Mouse (Mus musculus) heart, embryonic 15.5 days (tissue): ENCODE measurements around the gene Pkd1. TPM values are rescaled to one million over a fixed set of nuclear protein-coding genes. Genes with fewer than 3 reads are reported as not detected.

Experiments used
- ATAC-seq: fragments of 200-750 bp; cut with Nextera tagmentation; replicated peaks from 2 replicates; pipeline ENCODE4 v1.8.0; 2017; ENCODE audit warnings: low read depth, moderate TSS enrichment; ENCODE audit not compliant: insufficient number of reproducible peaks, insufficient read depth, low FRiP score
- H3K27ac ChIP-seq: fragments of 300-500 bp; sonication (generic); 2 replicates; pipeline ENCODE4 v1.5.1; 2015; ENCODE audit warnings: mild to moderate bottlenecking, inconsistent platforms
- H3K27me3 ChIP-seq: fragments of 300-500 bp; sonication (generic); 2 replicates; pipeline ENCODE4 v1.6.1; 2015; ENCODE audit warnings: inconsistent platforms
- H3K36me3 ChIP-seq: fragments of 300-500 bp; sonication (generic); 2 replicates; pipeline ENCODE4 v1.6.1; 2015; ENCODE audit warnings: mild to moderate bottlenecking, inconsistent platforms
- H3K4me1 ChIP-seq: fragments of 300-500 bp; sonication (generic); replicated peaks from 2 replicates; pipeline ENCODE4 v1.6.1; 2015; ENCODE audit warnings: inconsistent platforms
- H3K4me2 ChIP-seq: fragments of 300-500 bp; sonication (generic); 2 replicates; pipeline ENCODE4 v1.6.1; 2015; ENCODE audit warnings: inconsistent platforms, mild to moderate bottlenecking, moderate library complexity
- H3K4me3 ChIP-seq: fragments of 300-500 bp; sonication (generic); 2 replicates; pipeline ENCODE4 v1.5.1; 2015; ENCODE audit warnings: mild to moderate bottlenecking, inconsistent platforms
- H3K9ac ChIP-seq: fragments of 300-500 bp; sonication (generic); 2 replicates; pipeline ENCODE4 v1.6.1; 2015; ENCODE audit warnings: mild to moderate bottlenecking, inconsistent platforms
- H3K9me3 ChIP-seq: fragments of 300-500 bp; sonication (generic); replicated peaks from 2 replicates; pipeline ENCODE4 v1.6.1; 2016; ENCODE audit warnings: inconsistent platforms
- WGBS: fragments of 180-500 bp; shearing (Covaris S2); methylation state at CpG from one replicate; pipeline ENCODE4 v1.1.7; 2015; ENCODE audit warnings: mixed read lengths; 5-methylcytosine and 5-hydroxymethylcytosine counted together
- polyA plus RNA-seq: library from polyadenylated mRNA; unstranded; fragments of >200 nt; fragmentation: Nextera tagmentation; extraction: Ambion mirVana; gene quantifications from 2 replicates; pipeline ENCODE4 v1.2.1, GENCODE M21; 2015

Gene Pkd1
- polyA plus RNA-seq, 1 experiment from 2014 or later, result 12.4 TPM

DNA sequence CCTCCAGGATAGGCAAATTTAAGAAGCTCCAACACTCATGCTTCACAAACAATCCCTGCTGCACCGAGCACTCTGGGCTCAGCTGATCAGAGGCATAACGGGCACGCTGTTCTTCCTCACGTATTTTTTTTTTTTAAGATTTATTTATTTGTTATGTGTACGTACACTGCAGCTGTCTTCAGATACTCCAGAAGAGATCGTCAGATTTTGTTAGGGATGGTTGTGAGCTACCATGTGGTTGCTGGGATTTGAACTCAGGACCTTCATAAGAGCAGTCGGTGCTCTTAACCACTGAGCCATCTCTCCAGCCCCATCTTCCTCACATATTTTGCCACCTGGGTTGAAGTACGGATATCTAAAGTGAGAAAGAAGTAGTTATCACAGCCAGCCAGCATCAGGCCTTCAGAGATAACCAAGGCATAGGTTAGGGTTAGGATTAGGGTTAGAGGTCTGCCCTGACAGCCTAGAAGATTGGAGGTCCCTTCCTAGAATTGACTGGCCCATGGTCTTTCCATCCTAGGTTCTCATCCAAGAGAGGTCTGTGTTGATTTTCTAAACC lies 15.4 kb upstream of the Pkd1 start, which contains the start of gene Rab26:
Gene Rab26, minus strand, starts transcription at position 51 of the 559 bp plus-strand sequence.
- H3K4me1 ChIP-seq, result peaks cover 31% of the 10 kb centered on the region
- H3K9me3 ChIP-seq, result no peaks in the 10 kb centered on the region
- peak within 1 kb of the TSS; percentile 45 for H3K4me3 ChIP-seq
- H3K36me3 ChIP-seq, result no peaks in the 10 kb centered on the region; the same call in 1 of the 2 replicates
- WGBS, result 92% methylated on average over 8 of the region's 8 CpGs
- peak within 1 kb of the TSS; percentile 53 for H3K9ac ChIP-seq
- 0 out of 2 replicates have a peak, but pooled peaks cover 5% of the 10 kb centered on the region for H3K27me3 ChIP-seq
- ATAC-seq, result no peak
- H3K27ac ChIP-seq, result no peak within 1 kb of the TSS
- peak within 1 kb of the TSS; percentile 84 for H3K4me2 ChIP-seq

DNA sequence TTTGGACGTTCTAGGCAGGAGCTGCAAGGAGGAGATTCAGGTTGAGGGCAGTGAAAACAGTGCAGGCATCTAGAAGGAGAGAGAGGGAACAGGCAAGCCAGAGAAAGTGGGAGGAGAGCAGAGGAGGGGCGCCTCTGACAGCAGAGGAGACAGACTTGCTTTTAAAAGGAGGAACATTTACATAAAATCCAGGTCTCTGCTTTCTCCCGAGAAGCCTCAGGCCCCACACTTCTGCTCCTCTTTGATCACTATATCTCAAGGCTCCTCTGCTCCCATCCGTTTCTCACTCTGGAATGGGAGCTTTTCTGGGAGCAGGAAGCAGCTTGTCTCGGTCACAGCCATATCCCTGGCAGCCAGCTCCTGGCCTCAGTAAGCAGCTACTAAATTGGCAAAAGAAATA lies 14.3 kb upstream of the Pkd1 start:
- WGBS, result 46% methylated on average over 5 of the region's 5 CpGs
- H3K9me3 ChIP-seq, result no peaks in the 10 kb centered on the region
- ATAC-seq, result no peak
- no peak overlapping the region for H3K4me2 ChIP-seq
- 0 out of 2 replicates have a peak, but pooled peaks cover 5% of the 10 kb centered on the region for H3K27me3 ChIP-seq
- H3K4me3 ChIP-seq, result no peak overlapping the region
- H3K27ac ChIP-seq, result no peak overlapping the region
- H3K9ac ChIP-seq, result no peak overlapping the region
- peaks cover 20% of the 10 kb centered on the region for H3K4me1 ChIP-seq
- H3K36me3 ChIP-seq, result no peaks in the 10 kb centered on the region

DNA sequence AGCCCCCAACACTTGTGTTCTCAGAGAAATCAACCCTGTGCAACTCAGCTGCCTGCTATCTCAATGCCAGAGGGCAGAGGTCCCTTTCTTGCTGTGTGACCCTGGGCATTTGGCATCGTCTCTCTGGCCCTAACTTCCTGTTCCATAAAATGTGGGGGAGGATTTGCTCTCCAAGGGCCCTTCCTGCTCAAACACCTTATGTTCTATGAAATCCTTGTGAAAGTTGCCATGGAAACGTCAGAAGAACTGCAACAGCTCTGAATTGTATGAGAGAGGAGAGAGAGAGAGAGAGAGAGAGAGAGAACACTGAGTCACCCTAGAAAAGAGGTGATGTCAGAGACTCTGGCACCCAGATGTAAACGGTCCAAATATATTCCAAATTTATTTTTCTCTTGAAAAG lies 12.1 kb upstream of the Pkd1 start:
- H3K4me1 ChIP-seq, result peaks cover 10% of the 10 kb centered on the region
- H3K27ac ChIP-seq, result no peak overlapping the region
- no peak overlapping the region for H3K4me2 ChIP-seq
- 43% methylated on average over 3 of the region's 3 CpGs for WGBS
- no peak overlapping the region for H3K4me3 ChIP-seq
- ATAC-seq, result no peak
- H3K9ac ChIP-seq, result no peak overlapping the region
- H3K36me3 ChIP-seq, result no peaks in the 10 kb centered on the region
- no peaks in the 10 kb centered on the region for H3K9me3 ChIP-seq
- H3K27me3 ChIP-seq, result 0 out of 2 replicates have a peak, but pooled peaks cover under 1% of the 10 kb centered on the region

DNA sequence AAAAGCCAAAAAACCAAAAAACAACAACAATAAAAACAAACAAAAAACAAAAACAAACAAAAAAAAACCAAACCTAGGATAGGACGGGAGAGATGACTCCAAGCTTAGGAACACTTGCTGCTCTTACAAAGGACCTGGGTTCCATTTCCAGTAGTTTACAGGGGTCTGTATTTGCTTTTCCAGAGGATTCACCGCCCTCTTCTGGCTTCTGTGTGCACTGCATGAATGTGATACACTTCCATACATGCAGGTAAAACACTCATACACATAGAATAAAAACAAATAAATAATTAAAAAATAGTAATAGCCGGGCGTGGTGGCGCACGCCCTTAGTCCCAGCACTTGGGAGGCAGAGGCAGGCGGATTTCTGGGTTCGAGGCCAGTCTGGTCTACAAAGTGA lies 10.7 kb upstream of the Pkd1 start:
- Histone ChIP-seq H3K4me3 (no peak overlapping the region), H3K36me3 (no peaks in the 10 kb centered on the region), H3K27ac (no peak overlapping the region), H3K4me1 (no peaks in the 10 kb centered on the region), H3K27me3 (no peaks in the 10 kb centered on the region), H3K4me2 (no peak overlapping the region), H3K9ac (no peak overlapping the region), H3K9me3 (no peaks in the 10 kb centered on the region)
- 63% methylated on average over 8 of the region's 8 CpGs for WGBS
- ATAC-seq, result no peak

DNA sequence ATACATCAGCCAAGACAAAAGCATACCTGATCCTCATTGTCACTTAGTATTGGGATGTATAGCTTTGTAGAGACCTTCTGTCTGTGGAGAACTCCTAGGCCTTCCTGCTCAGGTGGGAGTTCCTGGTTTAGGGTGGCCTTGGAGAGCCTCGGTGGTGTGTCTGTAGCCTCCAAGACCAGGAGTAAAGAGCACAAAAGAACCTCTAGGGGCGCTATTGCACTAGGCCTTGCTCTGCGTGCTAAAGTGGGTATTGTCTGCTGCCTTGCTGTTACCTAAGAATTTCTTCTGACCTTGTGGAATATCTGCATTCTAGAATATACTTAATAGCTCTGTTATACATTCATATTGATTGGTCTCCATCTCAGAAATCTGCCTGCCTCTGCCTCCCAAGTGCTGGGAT lies 9.3 kb upstream of the Pkd1 start:
- Histone ChIP-seq H3K4me3 (no peak overlapping the region), H3K4me2 (no peak overlapping the region), H3K27me3 (peaks cover 6% of the 10 kb centered on the region; the same call in 1 of the 2 replicates), H3K9ac (no peak overlapping the region), H3K9me3 (no peaks in the 10 kb centered on the region), H3K4me1 (0 out of 2 replicates have a peak, but pooled peaks cover 3% of the 10 kb centered on the region), H3K27ac (no peak overlapping the region), H3K36me3 (no peaks in the 10 kb centered on the region)
- 13% methylated on average over 3 of the region's 3 CpGs for WGBS
- ATAC-seq, result no peak

DNA sequence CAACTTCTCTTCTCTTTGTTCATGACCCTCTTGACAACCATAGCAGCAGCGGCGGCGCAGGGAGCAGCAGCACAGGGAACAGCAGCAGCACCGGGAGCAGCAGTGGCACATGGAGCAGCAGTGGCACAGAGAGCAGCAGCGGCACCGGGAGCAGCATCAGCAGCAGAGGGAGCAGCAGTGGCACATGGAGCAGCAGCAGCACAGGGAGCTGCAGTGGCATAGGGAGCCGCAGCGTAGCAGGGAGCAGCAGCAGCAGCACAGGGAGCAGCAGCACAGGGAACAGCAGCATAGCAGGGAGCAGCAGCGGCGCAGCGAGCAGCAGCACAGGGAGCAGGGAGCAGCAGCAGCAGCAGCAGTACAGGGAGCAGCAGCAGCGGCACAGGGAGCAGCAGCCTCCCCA lies 5.0 kb upstream of the Pkd1 start:
- peak overlapping the region; percentile 31 for H3K4me2 ChIP-seq
- peaks cover 11% of the 10 kb centered on the region; the same call in 1 of the 2 replicates for H3K4me1 ChIP-seq
- no peak overlapping the region for H3K9ac ChIP-seq
- ATAC-seq, result no peak
- no peak overlapping the region for H3K4me3 ChIP-seq
- H3K27ac ChIP-seq, result no peak overlapping the region
- no peaks in the 10 kb centered on the region for H3K36me3 ChIP-seq
- WGBS, result 18% methylated on average over 12 of the region's 12 CpGs
- H3K27me3 ChIP-seq, result peaks cover 6% of the 10 kb centered on the region; the same call in 1 of the 2 replicates
- no peaks in the 10 kb centered on the region for H3K9me3 ChIP-seq

DNA sequence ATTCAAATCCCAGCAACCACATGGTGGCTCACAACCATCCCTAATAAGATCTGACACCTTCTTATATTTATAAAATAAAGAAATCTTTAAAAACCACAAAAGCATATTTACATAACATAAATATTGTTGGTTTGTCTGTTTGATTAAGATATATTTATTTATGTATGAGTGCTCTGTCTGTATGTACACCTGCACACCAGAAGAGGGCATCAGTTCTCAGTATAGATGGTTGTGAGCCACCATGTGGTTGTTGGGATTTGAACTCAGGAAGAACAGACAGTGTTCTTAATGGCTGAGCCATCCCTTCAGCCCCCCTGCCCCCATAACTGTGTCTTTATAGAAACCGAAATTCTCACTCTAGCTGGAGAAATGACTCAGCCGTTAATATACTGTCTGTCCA lies 4.4 kb upstream of the Pkd1 start:
- H3K27me3 ChIP-seq, result peaks cover 6% of the 10 kb centered on the region; the same call in 1 of the 2 replicates
- ATAC-seq, result no peak
- WGBS, result 93% methylated on average over 2 of the region's 2 CpGs
- H3K36me3 ChIP-seq, result no peaks in the 10 kb centered on the region
- no peak overlapping the region for H3K4me3 ChIP-seq
- no peak overlapping the region for H3K27ac ChIP-seq
- H3K4me2 ChIP-seq, result no peak overlapping the region
- no peak overlapping the region for H3K9ac ChIP-seq
- H3K4me1 ChIP-seq, result peaks cover 11% of the 10 kb centered on the region; the same call in 1 of the 2 replicates
- no peaks in the 10 kb centered on the region for H3K9me3 ChIP-seq

DNA sequence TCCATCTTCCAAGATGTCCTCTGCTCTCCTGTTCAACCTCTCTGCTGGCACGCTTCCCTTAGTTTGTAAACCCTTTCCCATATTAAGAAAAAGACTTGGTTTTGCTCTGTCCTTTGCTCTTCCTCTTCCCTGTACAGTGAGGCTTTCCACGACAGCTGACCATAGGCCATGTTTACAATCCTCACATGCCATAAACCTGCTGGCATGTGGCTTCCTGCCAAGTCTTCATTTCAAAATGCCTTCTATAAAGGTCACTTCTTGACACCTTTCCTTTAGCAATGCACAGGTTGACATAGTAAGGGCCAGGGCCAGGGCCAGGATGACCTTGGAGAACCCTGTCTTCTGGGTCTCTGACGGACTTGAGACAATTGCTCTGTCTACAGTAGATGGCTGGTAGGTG lies 3.4 kb upstream of the Pkd1 start:
- 73% methylated on average over 3 of the region's 3 CpGs for WGBS
- no peak overlapping the region for H3K27ac ChIP-seq

DNA sequence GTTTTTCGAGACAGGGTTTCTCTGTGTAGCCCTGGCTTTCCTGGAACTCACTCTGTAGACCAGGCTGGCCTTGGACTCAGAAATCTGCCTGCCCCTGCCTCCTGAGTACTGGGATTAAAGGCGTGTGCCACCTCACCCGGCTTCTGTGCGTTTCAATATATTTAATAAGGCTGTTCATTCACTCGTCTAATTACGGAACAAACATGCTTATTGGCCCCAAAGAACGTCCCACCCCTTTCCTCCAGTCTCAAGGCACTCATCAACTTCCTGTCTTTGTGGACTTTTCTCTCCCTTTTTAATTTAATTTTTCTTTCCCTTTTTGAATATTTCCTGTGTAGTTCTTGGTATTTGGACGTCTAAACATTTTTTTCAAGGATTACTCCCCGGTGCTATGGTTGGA lies 1.2 kb upstream of the Pkd1 start:
- Histone ChIP-seq H3K4me2 (peak overlapping the region; percentile 77), H3K27me3 (peaks cover 6% of the 10 kb centered on the region; the same call in 1 of the 2 replicates), H3K9me3 (no peaks in the 10 kb centered on the region), H3K9ac (no peak overlapping the region), H3K4me1 (peaks cover 30% of the 10 kb centered on the region), H3K27ac (peak overlapping the region; percentile 69), H3K36me3 (no peaks in the 10 kb centered on the region), H3K4me3 (peak overlapping the region; percentile 80)
- ATAC-seq, result no peak
- WGBS, result 29% methylated on average over 9 of the region's 9 CpGs

More for the DNA sequence above, 3.4 kb upstream of the Pkd1 start:
- peaks cover 6% of the 10 kb centered on the region; the same call in 1 of the 2 replicates for H3K27me3 ChIP-seq
- peaks cover 18% of the 10 kb centered on the region for H3K4me1 ChIP-seq
- no peak overlapping the region for H3K4me3 ChIP-seq
- no peak overlapping the region for H3K4me2 ChIP-seq
- no peak for ATAC-seq
- H3K9ac ChIP-seq, result no peak overlapping the region
- no peaks in the 10 kb centered on the region for H3K9me3 ChIP-seq
- H3K36me3 ChIP-seq, result no peaks in the 10 kb centered on the region

DNA sequence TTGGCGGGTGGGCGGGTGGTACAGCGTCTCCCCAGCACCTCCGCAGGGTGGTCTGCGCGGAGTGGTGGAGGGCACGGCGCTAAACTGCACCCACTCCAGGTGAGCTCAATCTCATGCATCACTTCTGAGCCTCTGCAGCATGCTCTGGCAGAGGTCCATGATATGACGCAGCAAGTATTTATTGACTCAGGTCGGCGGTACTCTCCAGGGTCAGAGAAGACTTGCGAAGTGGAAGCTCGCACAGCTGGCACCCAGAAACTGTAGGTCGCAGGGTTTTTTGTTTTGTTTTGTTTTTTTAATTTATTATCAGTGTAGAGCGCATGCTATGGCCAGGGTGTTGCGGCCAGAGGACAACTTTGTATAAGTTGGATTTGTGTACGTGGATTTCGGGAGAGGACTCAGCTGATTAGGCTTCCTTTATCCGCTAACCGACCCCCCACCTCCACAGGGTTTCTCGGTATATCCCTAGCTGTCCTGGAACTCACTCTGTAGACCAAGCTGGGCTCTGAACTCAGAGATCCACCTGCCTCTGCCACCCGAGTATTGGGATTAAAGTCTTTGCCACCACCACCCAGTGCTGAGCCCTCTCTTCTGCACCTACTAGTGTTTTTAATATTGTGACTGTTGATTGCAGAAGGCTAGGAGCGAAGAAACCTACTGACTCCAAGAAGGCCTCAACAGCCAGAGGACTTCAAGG lies 565 bp upstream of the Pkd1 start:
- Histone ChIP-seq H3K4me1 (peaks cover 30% of the 10 kb centered on the region), H3K9me3 (no peaks in the 10 kb centered on the region), H3K4me3 (peak overlapping the region; percentile 80), H3K4me2 (peak overlapping the region; percentile 77), H3K27me3 (peaks cover 6% of the 10 kb centered on the region; the same call in 1 of the 2 replicates), H3K27ac (peak overlapping the region; percentile 69), H3K36me3 (no peaks in the 10 kb centered on the region), H3K9ac (peak overlapping the region; percentile 48)
- WGBS, result 3% methylated on average over 23 of the region's 23 CpGs
- no peak; the same call in 1 of the 2 replicates for ATAC-seq

DNA sequence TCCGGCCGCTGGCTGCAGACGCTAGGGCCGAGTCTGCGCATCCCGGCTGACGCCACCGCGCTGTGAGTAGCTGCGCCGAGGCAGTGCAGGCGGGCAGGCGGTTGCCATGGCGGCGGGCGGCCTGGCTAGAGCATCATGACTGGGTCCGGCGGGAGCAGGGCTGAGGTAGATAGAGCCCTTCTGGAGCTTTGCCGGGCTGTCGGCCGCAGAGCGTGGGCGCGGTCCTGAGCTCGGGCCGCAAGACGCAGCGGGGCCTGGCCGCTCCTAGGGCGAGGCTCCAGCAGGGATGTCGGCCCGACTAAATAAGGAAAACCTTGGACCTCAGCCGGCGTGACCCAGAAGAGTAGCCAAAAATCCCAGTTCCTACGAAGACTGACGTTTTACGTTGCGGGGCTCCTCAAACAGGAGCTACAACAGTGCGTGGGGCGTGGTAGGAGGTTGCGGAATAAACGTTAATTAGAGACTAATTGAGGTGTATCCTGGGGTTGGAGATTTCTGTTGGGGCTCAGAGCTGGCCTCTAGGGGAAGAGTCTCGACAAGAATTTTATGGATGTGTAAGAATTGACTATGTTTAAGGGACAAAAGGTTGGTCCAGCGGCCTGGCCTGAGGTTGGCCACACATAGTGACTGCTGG lies 899 bp downstream of the Pkd1 start:
- H3K9ac ChIP-seq, result peak overlapping the region; percentile 83
- under 1% methylated on average over 44 of the region's 44 CpGs for WGBS
- ATAC-seq, result peak; percentile 66
- H3K9me3 ChIP-seq, result no peaks in the 10 kb centered on the region
- H3K4me1 ChIP-seq, result peaks cover 27% of the 10 kb centered on the region
- H3K4me2 ChIP-seq, result peak overlapping the region; percentile 77
- H3K4me3 ChIP-seq, result peak overlapping the region; percentile 80
- no peaks in the 10 kb centered on the region for H3K27me3 ChIP-seq
- H3K36me3 ChIP-seq, result no peaks in the 10 kb centered on the region
- peak overlapping the region; percentile 91 for H3K27ac ChIP-seq
